Mouse (Mus musculus) bone marrow macrophage, adult 2 months (primary cell): ENCODE measurements around the gene Exoc3.

ENCODE experiments used
- CTCF ChIP-seq: IDR thresholded peaks from 2 replicates; pipeline ENCODE4 v1.5.1; 2012; ENCODE audit warnings: low read depth, mild to moderate bottlenecking, low read length, moderate library complexity
- POLR2A ChIP-seq: IDR thresholded peaks from 2 replicates; pipeline ENCODE4 v1.6.1; 2012; ENCODE audit warnings: mild to moderate bottlenecking, low read depth, low read length, borderline replicate concordance

- TF ChIP-seq CTCF (no peak), POLR2A (no peak; the same call in 1 of the 2 replicates)
These were observed at the start of gene Exoc3 for GRCm38 (mm10) chr13:74208317-74208985.
